Mouse (Mus musculus): ENCODE data around the gene Olfr348. TPM values are rescaled to one million over a fixed set of nuclear protein-coding genes. Genes with fewer than 3 reads are reported as not detected.

Olfr348 gene
- polyA plus RNA-seq (2015; fragmentation: Nextera tagmentation; extraction: Ambion mirVana), result not detected in 2 replicates

DNA sequence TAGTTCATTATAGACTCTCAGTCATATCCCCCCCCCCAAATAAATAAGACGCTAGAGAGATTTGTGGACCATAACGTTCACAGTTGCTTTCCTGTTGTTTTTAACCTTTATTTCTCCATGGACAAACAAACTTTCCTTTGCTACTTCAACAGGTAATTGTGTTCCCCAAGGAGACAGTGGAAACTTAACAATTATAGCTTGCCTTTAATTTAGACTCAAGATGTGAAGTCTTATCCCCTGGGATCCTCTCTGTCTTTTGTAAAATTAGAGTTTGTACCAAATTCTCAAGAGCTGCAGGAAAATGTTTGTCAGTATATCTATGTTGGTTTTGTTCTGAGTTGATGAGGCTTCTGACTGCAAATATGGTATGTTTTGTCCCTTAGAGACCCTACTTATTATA is at the start of gene Olfr348:
Gene Olfr348 (plus strand): TSS at position 301 of the 400 bp plus-strand sequence.

DNA sequence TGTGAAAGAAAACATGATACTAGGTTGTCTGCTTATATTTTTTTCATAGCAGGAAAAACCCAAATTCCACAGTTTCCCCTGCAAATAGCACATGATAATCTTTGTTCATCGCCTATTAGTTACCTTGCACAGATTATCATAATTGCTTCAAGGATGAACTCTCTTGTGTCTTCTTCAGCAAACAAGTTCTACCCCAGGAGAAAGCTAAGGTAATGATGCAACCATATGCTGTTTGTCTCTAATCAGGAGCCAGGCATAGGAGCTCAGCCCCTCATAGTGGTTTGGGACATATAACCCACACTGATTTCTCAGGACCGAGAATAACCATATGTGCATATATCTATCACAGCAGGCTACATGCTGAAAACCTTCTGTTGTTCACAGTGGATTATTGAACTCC is 6.2 kb downstream of the Olfr348 start, which contains the start of gene Olfr50:
Gene Olfr50 (plus strand): TSS at position 301 of the 400 bp plus-strand sequence.

GRCm38 (mm10) chr2:36816932-36817331 is 32.9 kb downstream of the Olfr348 start, which contains the start of gene Olfr3:
Olfr3 (minus strand) TSS chr2:36817032.

Other genes with a start within 250 kb of the Olfr348 start
- gene Olfr344, start 217.6 kb upstream of the Olfr348 start, polyA plus RNA-seq (2015; fragmentation: Nextera tagmentation; extraction: Ambion mirVana), result not detected in 2 replicates
- gene Olfr345, start 144.2 kb upstream of the Olfr348 start, polyA plus RNA-seq (2015; fragmentation: Nextera tagmentation; extraction: Ambion mirVana), result not detected in 2 replicates
- gene Olfr346, start 98.5 kb upstream of the Olfr348 start, polyA plus RNA-seq (2015; fragmentation: Nextera tagmentation; extraction: Ambion mirVana), result not detected in 2 replicates
- gene Olfr347, start 52.4 kb upstream of the Olfr348 start, polyA plus RNA-seq (2015; fragmentation: Nextera tagmentation; extraction: Ambion mirVana), result not detected in 2 replicates
- gene Olfr50, start 6.3 kb downstream of the Olfr348 start, polyA plus RNA-seq (2015; fragmentation: Nextera tagmentation; extraction: Ambion mirVana), result not detected in 2 replicates
- gene Olfr3, start 32.8 kb downstream of the Olfr348 start, polyA plus RNA-seq (2015; fragmentation: Nextera tagmentation; extraction: Ambion mirVana), result not detected in 2 replicates
- gene Olfr350, start 62.0 kb downstream of the Olfr348 start, polyA plus RNA-seq (2015; fragmentation: Nextera tagmentation; extraction: Ambion mirVana), result not detected in 2 replicates
- gene Olfr351, start 78.4 kb downstream of the Olfr348 start, polyA plus RNA-seq (2015; fragmentation: Nextera tagmentation; extraction: Ambion mirVana), result not detected in 2 replicates
- not detected in 2 replicates for gene Olfr352, start 84.2 kb downstream of the Olfr348 start, polyA plus RNA-seq (2015; fragmentation: Nextera tagmentation; extraction: Ambion mirVana)
- gene Olfr353, start 108.7 kb downstream of the Olfr348 start, polyA plus RNA-seq (2015; fragmentation: Nextera tagmentation; extraction: Ambion mirVana), result not detected in 2 replicates
- gene Olfr354, start 121.4 kb downstream of the Olfr348 start, polyA plus RNA-seq (2015; fragmentation: Nextera tagmentation; extraction: Ambion mirVana), result not detected in 2 replicates
- not detected in 2 replicates for gene Olfr355, start 144.6 kb downstream of the Olfr348 start, polyA plus RNA-seq (2015; fragmentation: Nextera tagmentation; extraction: Ambion mirVana)
- not detected in 2 replicates for gene Olfr356, start 152.8 kb downstream of the Olfr348 start, polyA plus RNA-seq (2015; fragmentation: Nextera tagmentation; extraction: Ambion mirVana)
- not detected in 2 replicates for gene Olfr357, start 209.6 kb downstream of the Olfr348 start, polyA plus RNA-seq (2015; fragmentation: Nextera tagmentation; extraction: Ambion mirVana)
- gene Olfr358, start 225.1 kb downstream of the Olfr348 start, polyA plus RNA-seq (2015; fragmentation: Nextera tagmentation; extraction: Ambion mirVana), result not detected in 2 replicates